Mouse (Mus musculus): ENCODE data around the gene Tmem169.

DNA sequence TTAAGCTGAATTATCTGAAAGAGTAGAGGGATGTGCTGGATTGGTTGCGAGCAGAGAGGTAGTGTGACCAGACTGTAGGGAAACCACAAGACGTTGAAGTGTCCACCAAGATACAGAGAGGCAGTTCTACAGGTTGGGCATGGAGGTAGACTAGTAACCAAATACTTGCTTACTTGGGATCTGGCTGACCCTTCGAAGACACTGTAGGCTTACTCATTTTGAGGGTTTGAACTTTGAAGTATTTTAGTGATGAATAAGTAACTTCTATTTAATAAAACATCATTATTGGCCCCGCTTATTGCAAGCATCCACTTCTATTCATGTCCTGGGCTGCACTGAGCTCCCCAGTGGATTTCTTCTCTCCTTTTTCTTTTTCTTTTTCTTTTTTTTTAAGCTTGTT lies 7.3 kb downstream of the Tmem169 start:
- TF ChIP-seq CTCF (conservative IDR thresholded peaks at IDR 0.05; ENCODE audit: low read length) (no peak), POU5F1 (IDR thresholded peaks at IDR 0.05; ENCODE audit: borderline replicate concordance, low read length) (no peak), NANOG (IDR thresholded peaks at IDR 0.05; ENCODE audit: borderline replicate concordance, low read length) (no peak)

Measured in E14TG2a.4 (cell line).